Mouse (Mus musculus) left cerebral cortex, postnatal 36 days (tissue): ENCODE data around the gene Ilk. TPM values are rescaled to one million over a fixed set of nuclear protein-coding genes. Genes with fewer than 3 reads are reported as not detected.
"Not testable (repeated sequence)": the region's sequence is repeated elsewhere in the genome, so short reads cannot be mapped to it uniquely, and the experiment has no call there.

ENCODE experiments used
- DNase-seq, 2 experiments: peaks; one replicate each; pipeline ENCODE4 v3.0.0; 2021 to 2022; ENCODE audit warnings: low spot score in 2 of 2, mixed read lengths in 1 of 2
- intact Hi-C: fragments of 180-260 bp; cut with DNase I; formaldehyde crosslinking; loops from one replicate; pipeline ENCODE4 v1.15.1; 2025
- total RNA-seq, 2 experiments: library from RNA; stranded (reverse); gene quantifications; 2 replicates each; pipeline ENCODE4 v1.2.3; 2021

Ilk gene
- total RNA-seq, 2 experiments from 2014 or later: 78.8 to 81.7 TPM

DNA sequence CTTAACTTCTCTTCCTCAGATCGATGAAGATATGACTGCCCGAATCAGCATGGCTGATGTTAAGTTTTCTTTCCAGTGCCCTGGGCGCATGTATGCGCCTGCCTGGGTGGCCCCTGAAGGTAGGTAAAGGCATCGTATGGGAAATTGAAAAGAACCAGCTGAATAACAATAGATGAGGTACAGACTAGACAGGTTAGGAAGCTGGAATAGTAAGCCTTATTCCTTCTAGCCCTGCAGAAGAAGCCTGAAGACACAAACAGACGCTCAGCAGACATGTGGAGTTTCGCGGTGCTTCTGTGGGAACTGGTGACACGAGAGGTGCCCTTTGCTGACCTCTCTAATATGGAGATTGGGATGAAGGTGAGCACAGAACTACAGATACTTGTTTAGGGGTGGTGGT, 5.6 kb downstream of the Ilk start:
- intact Hi-C loops: loop anchor here (5.0 kb wide), 1 partner anchor 185 kb away; no protein-coding TSS in a partner anchor
- DNase-seq: no peak

DNA sequence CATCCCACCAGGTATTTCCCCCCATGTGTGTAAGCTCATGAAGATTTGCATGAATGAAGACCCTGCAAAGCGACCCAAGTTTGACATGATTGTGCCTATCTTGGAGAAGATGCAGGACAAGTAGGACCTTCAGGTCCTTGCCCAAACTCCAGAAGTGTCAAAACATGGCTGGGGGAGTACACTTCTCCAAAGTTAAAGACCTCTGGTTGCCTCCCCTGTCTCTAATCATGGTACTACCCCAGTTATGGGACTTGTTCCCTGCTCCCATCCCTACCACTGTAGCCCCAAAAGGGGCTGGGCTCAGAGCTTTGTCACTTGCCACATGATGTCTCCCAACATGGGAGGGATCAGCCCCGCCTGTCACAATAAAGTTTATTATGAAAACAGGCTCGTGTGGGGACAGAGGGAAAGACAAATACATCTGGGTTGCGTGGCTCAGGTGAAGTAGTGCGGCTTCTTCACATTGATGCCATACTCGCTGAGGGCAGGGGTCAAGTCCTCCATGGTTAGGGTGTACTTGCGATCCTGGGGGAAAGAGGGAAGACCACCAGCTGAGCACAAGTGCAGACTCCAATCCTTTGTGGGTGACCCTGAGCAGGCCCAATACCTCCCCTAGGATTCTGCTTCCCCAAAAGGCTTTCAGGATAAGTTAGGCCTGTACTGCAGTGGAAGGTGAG, 6.3 kb downstream of the Ilk start:
- DNase-seq: not testable (repeated sequence)

DNA sequence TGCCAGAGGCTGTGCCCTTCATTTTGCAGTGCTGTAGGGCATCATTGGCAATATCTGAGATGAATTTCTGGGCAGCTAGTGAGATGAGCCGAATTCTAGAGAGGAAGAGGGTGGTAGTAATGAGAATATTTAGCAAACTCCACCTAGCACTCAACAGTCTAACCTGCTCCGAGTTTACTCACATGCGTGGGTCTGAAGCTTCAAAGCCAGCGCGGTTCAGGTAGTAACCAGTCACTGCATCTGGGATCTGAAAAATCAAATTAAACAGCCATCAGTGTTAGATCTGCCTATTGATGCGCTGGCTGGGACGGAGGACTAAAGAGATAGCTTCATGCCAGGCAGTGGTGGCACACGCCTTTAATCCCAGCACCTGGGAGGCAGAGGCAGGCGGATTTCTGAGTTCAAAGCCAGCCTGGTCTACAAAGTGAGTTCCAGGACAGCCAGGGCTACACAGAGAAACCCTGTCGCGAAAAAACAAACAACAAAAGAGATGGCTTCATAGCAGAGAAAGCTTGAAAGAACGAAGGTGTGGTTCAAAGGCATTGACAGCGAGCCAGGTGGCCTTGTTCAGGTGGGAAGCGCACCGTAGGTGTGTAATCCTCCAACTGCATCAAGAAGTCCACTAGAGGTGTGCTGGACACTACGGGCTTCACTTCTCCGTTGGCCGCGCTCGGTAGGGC, 7.0 kb downstream of the Ilk start:
- intact Hi-C loops: loop anchor here (5.0 kb wide), 1 partner anchor 186 kb away; no protein-coding TSS in a partner anchor
- not testable (repeated sequence) for DNase-seq

More for the DNA sequence above, 6.3 kb downstream of the Ilk start:
- intact Hi-C loops: loop anchor here (5.0 kb wide), 1 partner anchor 185 kb away; no protein-coding TSS in a partner anchor

DNA sequence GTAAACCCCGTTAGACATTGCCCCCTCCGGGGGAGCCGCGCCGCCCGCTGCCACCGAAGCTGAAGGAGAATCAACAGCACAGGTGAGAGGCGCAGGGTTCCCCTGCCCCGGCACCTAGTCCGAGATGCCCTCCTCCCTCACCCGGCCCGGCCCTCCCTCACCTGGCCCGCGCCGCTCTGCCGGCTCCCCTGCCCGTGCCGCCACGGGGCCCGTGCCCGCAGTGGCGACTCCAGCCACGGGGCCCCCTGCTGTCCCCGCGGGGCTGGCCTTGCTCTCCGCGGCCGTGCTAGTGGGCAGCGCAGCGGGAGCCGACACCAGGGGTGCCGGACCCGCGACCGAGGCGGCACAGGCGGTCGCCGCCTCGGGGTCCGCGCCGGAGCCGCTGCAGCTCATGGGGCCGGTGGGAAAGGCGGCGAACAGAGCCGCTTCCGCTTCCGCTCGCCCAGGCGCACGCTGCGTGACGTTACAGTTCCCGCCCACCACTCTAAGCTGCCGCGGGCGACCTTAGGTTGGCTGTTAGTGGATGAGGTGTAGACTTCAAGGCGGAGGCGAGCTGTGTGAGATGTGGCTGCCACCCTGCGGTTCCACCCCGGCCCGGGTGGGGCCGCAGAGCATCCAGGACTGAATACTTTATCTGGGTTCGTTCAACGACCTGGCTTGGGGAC, 7.7 kb downstream of the Ilk start, which contains the start of gene Taf10:
TSS of gene Taf10 (minus strand) at position 436 of the 665 bp plus-strand sequence.
- DNase-seq: peak; percentile 87 to 88
- intact Hi-C loops: loop anchor here (2.0 to 5.0 kb wide), 2 partner anchors 67 to 187 kb away; partner anchors contain the start of gene Mrpl17

DNA sequence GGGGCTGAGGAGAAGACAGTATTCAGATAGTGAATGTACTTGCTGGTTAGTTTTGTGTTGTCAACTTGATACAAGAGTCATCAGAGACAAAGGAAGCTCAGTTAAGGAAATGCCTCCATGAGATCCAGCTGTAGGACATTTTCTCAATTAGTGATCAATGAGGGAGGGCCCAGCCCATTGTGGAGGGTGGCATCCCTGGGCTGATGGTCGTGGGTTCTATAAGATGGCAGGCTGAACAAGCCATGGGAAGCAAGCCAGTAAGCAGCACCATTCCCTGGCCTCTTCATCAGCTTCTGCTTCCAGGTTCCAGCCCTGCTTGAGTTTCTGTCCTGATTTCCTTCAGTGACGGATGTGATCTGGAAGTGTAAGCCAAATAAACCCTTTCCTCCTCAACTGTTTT, 11.4 kb downstream of the Ilk start:
- no peak for DNase-seq
- intact Hi-C loops: no loop called here

DNA sequence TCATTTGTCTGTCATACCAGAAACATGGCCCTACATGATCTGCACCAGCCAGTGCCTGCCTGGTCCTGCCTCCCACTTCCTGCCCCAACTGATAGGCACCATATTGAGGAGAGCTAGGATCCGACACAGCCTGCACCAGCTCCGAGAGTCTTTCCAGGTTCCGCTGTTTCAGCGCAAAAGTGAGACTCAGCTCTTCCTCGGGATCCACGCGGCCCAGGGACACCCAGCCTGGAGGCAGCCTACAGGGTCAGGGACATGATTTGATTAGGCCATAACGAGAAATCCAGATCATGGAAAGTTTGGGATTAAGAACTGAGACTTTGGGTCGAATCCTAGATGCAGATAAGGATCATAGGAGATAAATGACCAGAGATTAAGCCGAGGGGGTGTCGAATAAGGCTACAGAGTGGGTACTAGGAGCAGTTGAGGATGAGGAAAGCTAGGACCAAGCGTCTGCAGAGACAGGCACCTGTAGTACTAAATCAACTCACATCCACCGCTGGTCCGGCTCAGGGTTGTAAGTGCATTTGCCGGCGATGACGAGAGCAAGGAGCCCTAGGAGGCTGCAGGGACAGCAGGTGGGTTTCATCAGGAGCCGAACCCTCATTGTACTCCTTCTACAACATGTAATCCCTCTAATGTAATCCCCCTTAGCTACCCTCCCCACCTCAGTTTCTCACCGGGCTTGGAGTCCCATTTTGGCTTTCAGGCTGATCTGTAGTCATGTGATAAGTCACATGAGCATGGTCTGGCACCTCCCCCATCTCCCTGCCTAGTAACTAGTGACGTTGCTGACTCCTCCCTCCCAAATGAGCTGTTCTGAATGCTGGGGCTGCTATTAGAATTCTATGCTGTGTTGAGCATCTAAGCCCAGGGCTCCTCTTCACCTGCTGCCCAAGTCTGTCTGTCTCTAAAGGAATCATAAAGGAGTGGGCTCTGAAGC, 15.4 kb downstream of the Ilk start, which contains the start of gene Tpp1:
TSS of gene Tpp1 (minus strand) at position 745 of the 943 bp plus-strand sequence.
- intact Hi-C loops: no loop called here
- DNase-seq: peak; percentile 90 to 93

DNA sequence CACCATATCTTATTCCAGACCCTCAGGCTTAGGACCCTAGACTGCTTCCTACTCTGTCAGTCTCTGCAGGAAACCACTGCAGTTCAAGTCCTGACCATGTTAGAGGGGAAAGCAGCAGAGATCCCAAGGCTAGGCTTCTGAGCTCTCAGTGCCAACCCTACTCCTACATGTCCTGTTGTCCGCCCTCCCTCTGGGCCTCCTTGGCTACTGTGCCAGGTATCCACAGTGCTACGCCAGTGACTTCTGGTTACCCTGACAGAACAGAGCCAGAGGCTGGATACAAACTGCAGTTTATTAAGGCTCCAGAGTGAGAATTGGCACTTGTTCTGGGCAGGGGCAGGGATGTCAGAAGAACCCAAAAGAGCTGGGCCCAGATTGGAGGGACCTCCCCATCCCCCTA, 16.3 kb downstream of the Ilk start:
- intact Hi-C loops: no loop called here
- no peak for DNase-seq

DNA sequence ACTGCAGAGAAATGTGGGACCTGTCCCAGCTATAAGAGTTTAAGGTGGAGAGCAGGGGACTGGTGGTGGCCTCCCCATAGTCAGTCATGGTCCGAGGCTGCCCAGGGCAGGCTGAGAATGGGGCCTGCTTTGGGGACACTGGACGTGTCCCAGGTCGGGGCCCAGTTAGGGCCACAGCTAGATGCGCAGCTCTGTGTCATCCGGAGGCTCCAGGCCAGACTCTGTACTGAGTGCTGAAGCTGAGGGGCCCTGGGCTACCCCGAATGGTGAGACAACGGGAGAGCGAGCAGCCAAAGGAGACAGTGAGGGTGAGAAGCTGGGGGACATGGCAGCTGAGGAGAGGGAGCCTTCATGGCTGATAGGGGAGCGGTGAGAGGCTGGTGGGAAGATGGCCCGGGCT, 16.9 kb downstream of the Ilk start:
- intact Hi-C loops: no loop called here
- DNase-seq: no peak

DNA sequence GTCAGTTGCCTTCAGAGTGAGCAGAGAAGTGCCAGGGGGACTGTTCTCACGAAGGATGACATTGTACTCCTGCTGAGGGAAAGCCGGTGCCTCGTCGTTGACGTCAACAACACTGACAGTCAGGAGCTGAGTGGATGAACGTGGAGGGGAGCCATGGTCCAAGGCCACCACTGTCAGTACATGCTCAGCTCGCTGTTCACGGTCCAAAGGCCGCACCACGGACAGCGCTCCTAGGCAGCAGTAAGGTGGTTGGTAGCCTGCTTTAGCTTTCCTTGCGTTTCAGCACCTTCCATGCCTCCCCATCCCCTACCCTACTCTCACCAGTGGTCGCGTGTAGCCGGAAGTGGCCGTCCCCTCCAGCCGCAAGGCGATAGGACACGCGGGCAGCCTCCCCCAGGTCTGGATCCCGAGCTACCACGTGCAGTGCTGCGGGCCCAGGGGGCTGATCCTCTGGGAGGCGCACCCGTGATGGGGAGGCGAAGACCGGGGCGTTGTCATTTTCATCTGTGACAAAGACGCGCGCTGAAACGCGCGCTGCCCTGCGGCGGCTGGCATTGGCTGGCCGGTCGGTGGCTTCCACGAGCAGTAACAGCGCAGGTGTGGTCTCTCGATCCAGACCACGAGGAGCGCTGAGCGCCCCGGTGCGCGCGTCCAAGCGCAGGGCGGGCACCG, 25.6 kb downstream of the Ilk start:
- intact Hi-C loops: no loop called here
- no peak for DNase-seq

DNA sequence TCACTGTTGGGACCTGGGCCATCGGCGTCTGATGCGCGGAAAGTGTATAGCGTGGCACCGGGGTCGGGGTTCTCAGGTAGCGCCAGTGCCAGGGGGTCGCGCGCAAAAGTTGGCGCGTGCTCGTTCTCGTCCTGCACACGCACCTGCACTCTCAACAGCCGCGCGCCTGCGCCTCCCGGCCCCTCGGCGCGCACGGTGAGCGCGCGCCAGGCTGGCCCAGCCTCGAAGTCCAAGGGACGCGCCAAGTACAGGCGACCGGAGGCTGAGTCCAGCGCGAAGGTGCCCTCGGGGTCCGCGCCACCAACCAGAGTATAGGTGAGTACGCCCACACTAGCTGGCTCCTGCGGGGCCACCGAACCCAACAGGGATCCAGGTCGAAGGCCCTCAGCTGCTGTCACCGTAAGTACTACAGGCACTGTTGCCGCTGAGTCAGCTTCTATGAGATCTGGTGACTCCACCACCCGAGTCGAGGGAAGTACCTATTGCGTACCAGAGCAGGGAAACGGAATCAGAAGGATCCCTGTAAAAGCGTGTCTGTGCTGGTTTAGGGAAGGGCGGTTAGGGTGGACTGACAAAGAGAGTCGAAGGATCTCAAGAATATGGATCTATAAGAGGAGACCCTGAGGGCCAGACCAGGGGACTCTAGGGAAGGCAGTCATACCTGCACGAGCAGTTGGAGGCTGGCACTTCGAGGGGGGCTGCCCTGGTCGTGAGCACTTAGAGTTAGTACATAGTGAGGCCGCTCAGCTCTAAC, 26.3 kb downstream of the Ilk start:
- no peak for DNase-seq
- intact Hi-C loops: no loop called here

DNA sequence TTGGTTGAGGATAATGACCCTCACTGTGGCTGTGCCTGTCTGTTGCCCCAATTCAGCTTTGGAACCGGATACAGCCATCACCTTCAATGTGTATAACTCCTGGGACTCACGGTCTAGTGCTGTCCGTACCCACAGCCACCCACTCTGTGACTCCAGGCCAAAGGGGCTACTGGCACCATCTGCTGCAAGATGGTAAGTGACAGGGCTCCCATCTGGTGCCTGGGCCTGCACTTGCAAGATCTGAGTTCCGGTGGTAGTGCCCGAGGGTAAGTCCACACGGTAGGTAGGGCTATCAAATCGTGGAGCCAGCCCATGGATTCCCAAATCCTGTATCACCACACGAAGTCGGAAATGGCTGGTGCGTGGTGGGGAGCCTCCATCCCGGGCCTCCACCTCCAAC, 27.9 kb downstream of the Ilk start:
- intact Hi-C loops: no loop called here
- DNase-seq: no peak

DNA sequence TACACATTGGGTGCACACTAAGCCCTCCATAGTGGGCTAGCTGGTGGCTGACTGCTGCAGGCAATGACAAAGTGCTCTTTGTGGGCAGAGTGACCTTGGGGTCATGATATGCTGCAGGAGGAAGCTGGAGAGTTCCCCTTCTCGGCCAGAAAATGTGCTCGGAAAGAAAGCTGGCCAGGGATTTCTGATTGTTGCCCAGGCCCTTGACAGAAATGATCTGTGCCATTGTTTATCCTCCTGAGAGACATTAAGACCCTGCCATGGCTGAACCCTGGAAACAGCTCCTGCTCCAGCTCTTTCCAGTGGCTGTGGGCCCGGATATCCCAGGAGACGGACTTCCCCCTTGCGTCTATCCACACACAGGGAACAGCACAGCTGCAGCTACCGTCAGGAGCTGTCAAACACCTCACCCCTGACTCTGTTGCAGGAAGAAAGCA, 31.4 kb downstream of the Ilk start:
- no peak for DNase-seq
- intact Hi-C loops: no loop called here

DNA sequence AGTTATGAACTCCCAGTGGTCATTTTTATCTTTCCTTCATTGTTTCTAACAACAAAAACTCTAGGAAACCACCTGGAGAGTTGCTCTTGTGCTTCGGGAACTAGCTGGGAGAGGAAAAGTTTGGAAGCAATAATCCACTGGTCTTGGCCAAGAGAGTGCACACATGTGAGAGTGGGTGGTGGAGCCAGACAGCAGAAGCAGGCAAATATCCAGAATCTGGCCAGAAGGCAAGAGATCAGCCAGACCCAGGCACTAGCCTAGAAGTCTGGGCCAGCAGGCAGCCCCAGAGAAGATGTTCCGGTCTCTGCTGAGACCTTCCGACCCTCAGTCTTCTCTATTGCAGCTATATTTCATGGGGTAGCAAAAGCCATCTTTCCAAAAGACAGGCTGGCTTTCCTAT, 33.6 kb downstream of the Ilk start:
- intact Hi-C loops: no loop called here
- no peak for DNase-seq

DNA sequence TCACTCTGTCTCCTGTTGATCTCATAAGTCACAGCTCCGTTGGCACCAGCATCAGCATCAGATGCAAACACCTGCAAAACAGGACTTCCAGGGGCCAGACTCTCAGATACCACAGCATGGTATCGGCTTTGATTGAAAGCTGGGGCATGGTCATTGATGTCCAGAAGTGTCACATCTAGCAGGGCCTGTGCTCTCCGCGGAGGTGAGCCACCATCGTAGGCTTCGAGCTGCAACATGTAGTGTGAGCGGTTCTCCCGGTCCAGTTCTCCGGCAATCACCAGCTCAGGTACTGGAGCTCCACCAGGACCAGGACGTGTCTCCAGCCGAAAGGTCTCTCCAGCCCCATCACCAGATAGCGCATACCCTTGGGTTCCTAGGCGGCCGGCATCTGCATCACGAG, 35.9 kb downstream of the Ilk start:
- intact Hi-C loops: no loop called here
- DNase-seq: no peak

DNA sequence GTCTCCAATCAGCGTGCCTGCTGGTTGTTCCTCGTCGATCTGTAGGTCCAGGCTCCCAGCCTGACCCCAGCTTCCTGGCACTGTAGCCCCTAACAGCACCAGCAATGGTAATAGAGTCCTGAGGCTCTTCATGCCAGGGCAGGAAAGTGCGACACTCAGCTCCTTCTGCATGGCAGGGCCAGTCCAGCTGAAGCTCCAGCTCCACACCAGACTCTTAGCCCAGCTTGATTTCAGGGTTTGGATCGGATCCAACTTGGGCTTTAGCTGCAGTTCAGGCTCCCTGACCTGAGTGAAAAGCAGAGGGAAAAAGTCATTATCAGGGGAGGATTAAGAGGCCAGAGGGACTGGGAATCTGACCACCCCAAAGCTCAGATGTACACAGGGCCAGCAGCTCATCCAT, 36.6 kb downstream of the Ilk start:
- no peak for DNase-seq
- intact Hi-C loops: no loop called here

DNA sequence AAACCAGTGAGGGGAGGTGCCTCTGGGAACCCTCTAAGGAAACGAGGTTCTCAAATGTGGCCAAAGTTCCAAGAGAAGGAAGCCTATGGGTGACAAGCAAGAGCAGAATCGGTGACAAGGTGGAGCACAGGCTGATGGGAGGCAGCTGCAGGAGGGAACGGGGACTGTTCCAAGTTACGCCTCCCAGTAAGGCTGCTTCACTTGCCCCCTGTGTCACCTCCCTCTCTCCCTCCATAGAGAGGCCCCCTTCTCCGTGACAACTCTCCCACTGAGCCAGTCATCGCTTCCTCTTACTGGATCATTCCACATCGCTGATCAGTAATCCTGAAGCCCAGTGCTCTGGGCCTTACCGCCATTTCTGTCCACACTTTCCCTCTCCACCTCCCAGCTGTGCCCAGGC, 38.3 kb downstream of the Ilk start:
- no peak for DNase-seq
- intact Hi-C loops: no loop called here

DNA sequence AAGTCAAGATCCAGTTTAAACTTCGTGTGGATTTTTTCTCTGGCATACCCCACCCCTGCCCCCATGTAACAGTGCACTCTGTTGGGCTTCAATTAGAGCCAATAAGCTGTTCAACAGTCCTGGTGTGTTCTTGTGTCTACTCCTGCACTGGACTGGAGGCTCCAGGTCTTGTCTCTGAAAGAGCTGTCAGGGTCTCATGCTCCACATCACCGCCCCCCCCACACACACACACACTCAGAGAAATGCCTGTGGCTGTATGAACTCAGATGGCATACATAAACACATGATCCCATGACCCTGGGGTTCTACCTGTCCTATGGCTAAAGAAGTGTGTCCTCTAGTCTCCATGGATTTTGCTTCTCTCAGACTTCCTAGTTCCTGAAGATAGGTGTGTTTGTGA, 39.6 kb downstream of the Ilk start:
- no peak for DNase-seq
- intact Hi-C loops: no loop called here

DNA sequence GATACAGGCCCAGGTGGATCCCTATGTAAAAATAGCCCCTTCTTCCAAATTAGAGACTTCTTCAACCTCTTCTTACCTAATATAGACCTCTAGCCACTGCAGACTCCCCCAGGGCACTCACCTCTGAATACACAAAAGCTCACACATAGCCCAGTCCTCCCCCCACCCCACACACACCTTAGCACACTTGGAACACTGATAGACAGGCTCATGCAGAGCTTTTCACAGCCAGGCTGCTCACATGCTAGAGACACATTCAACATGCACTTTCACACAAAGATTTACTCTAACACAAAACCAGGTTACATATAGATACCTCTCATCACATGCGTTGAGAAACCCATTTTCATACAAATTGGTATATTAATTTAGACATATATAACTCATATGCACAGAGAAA, 40.9 kb downstream of the Ilk start:
- no peak for DNase-seq
- intact Hi-C loops: no loop called here
